Mouse (Mus musculus): ENCODE data around the gene Neo1.

Gene Neo1

DNA sequence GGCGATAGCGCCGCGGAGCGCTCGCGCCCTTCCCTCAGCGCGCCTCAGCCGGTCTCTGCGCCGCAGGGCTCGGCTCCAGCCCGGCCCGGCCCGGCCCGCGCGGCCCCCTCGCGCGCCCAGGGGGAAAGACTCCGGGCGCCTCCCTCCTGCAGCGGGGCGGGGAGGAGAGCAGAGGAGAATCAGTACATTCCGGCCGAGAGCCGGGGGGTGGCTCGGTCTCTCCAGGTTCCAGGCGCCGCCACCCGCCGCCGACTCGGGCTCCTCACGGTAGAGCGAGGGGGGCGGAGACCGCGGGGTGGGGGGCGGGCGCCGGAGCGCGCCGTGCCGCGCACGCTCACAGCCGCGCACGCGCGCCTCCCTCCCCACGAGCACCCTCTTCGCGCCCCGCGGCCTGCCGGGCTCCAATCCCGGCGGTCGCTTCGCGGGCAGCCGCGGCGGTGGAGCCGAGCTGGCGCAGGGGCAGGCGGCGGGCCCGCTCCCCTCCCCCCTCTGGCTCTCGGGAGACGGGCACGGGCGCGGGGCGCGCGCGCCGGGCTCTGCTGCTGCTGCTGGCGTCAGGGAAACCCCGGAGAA, at the start of gene Neo1:
TSS of gene Neo1 (minus strand) at position 283 of the 573 bp plus-strand sequence.
- DNase-seq = peak; percentile 97

DNA sequence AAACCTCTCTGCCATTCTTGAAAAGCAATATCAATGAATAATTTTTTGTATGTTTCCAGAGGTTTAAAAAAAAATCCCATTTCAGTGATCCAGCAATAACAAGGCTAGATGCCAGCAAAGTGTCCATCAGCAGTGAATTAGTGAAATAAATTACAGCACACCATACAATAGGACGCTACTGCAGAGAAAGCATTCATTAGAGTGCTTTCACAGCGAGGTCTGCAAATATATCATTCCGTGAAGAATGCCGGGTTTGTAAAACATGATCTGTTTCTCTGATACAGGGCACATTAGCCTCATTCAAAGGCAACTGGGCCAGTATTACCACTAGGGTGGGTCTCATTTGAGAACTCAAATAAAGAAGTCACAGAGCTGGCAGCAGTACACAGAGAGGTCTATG, 39.4 kb upstream of the Neo1 start:
- DNase-seq = no peak

DNA sequence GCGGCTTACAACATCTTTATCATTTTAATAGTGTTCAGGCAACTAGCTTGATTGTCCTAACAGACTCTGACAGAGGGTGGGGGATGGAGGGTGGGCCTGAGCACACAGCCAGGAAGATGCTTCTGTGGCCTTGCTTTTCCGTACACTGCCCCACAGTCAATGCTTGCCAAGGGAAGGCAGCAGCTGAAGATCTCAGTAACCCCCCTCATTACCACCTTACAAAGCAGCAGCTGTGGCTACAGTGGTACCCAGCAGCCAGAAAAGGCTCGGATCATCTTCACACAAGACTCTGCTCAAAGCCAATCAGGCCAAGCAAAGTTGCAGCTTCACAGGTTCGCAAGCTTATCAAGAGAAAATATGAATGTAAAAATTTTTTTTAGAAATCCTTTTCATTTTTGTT, 37.6 kb upstream of the Neo1 start:
- DNase-seq = no peak

DNA sequence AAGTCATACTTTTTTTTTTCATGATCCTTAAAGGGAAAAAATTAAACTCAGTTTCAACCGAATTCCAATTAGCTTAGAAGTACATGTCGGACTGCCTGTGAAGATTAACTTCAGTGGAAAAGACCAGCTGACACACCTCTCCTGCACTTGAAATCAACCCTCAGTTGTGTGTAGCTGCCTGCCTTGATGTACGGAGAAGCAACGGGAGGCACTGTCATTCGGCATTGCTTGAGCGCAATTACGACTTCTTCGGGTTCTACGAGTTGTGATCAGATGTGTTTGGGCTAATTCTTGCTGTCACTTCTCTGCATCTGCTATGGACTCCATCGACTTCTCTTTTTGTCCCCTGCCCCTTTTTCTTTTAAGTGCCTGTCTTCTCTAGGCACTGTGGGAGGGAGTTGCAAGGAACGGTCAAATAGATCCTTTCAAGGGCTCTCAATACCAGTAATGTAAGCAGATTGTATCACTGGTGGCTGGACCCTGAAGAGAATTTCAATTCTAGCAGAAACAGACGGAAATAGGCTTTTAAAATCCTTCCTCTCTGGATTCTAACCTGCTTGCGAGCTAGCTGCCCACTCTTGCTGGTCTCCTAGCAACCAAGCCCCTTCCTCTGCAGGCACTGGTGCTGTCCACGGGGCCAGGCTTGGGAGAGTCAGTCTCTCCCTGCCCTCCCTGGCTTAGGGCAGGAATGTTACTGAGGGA, 36.0 kb upstream of the Neo1 start:
- no peak for DNase-seq

DNA sequence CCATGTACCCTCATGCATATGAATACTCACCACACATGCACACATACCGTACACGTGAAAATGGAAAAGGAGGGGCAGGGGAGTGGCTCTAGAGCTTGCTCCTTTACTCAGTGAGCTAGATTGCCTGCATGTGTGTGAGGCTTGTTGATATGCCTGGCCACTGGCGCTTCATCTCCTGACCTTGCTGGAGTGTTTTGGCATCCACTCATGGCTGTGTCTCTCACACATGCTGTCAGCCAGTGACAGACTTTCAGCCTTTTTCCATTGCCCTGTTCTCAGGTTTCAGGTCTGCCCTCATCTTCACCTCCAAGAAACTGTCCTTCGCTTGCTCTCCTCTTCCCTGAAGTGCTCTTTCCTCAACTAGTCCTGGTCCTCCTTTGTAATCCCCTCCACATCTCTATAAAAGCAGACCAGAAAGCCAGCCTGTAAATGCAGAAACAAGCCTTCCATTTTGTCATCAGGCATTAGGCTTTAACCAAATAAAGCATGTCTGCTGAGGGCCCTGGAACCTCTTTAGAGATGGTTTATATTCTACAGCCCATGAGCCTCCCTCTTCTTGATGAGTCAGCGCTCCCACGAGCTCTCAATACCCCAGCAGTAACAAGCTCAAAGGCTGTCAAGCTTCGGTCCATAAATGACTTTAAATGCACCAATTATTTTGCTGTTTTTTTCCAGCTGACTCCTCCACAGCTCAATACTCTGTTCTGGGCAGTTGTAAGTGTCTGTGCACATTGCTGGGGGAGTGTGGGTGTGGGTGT, 35.2 kb upstream of the Neo1 start:
- DNase-seq = no peak

DNA sequence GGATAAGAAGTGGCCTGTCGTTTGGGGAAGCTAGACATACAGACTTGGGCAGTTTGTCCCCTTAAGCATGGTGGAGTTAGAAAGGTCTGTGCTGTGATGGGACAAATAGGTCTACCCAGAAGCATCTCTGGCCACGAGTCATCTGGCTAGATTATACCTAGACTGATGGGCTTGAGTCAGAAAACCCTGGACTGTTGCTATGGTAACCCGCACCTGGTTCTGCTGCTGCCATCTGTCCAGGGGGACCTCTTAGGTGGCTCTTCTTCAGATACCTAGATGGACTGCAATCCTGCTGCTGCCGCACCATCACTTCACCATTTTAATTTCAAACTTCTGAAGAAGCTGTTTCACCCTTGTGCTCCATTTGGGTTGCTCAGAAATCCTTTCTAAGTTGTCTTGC, 34.0 kb upstream of the Neo1 start:
- DNase-seq = no peak

DNA sequence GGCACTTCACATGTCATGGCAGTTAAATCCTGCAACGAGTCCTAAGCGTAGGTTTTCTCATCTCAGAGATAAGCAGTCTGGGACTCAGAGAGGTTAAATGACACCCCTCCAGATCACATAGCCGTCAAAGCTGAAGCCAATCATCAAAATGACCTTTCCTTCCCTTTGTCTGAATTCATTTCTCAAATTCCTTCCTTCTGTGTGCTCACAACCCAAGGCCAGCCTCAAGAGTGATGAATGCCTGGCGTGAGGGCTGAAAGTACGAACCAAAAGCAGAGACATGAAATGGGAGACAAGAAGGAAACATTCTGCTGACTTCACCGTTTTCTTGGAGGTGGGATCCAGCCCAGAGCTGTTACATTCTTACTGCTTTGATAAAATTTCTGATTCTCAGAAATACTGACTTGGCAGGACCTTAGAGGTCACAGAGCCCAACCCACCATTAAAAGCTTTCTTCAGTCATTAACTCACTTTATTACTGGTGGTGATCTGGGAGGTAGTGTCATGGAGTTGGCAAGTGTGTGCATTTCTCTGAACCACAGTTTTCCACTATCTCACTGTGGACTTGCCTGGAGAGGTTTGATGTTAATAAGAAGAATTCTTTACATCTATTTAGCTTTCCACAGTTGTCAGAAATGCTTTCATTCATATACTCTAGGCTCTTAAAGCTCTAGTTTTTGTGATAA, 29.5 kb upstream of the Neo1 start:
- DNase-seq = no peak

DNA sequence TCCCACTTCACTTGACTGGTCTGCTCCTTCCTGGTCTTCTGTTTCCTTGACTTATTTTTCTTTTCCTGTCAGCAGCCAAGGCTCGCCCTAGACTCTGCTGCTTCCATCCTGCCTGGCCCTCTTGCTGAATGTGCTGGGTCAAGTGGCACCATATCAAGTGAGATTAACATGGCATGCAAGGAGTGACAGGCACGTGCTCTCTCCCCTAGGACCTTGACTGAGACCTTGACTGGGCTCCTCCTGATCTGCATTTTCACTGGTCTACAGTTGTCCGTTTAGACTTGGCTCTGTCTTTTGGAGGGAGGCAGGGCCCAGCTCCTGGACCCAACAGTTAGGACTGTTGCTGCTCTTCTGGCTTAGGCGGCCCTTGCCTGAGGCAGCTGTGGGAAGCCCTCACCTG, 26.2 kb upstream of the Neo1 start:
- DNase-seq = no peak

DNA sequence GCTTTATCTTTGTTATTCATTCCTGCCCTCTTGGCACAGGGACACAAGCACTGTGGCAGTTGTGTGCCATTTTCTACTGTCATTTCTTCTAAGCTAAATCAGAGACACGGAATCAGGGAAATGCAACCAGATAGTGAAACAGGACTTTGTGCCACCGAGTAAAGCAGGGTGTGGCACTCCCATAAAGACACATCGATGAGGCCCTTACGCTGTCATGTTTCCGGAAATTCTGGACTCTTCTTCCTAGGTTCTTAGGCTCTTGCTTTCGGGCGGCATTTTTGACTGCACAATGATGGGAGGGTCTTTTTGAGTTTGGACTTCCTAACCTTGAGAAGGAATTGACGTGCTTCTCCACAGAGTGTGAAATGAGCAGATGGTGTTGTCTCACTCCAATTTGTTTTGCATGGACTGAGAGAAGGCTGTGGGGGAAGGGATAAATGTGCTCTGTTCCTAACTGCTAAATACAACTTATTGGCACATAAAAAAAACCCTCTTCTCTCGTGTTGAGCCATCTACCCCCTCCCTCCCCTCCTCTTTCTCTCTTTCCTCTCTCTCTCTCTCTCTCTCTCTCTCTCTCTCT, 23.9 kb upstream of the Neo1 start:
- no peak for DNase-seq

DNA sequence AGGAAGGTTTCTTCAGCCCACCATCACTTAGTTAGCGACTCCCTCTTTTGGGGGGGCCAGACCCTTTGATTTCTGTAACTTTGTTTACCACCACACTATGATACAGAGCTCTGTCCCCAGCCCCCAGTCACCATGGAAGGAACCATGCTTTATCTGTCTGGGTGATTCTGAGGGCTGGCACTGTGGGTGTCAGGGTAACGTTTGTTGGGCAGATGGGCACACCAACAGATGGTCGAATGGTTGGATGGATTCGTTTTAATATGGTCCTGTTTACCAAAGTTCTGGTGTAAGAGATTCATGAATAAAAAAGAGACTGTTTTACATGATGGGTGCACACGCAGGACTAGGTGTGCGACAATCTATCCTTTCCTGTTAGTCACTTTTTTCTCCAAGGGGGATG, 22.9 kb upstream of the Neo1 start:
- no peak for DNase-seq

DNA sequence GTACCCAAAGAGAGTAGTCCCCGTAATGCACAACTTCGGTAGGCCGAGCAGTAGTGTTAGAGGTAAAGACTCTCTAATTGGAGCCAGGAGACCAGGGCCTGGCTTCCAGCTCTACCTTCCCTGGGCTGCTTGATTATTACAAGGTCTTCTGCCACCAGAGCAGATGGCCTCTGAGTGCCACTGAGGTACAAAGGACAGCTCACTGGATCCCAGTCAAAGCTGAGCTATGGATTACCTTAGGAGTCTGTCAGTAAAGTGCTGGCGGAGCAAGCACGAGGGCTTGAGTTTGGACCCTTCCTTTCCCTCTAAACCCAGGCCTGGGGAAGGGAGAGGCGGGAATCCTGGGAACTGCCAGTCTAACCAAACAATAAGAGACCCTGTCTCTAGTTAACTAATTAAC, 21.8 kb upstream of the Neo1 start:
- no peak for DNase-seq

DNA sequence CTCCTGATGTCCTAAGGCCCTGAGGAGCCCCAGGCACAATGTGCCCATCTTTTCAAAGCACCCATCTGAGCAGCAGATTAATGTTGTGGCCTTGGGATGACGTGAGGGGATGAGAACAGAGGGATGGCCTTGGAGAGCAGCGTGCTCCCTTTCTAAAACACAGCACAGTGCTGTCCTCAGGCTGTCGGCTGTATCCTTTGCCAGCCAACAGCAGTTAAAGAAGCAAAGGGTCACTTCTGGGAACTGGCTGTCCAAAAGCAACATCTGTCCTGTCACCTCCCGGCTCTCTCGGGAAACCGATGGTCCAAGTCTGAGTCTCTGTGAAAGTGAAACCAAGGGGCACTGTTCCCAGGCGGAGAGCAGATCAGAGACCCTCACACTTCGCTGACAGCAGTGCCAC, 20.0 kb upstream of the Neo1 start:
- DNase-seq = no peak

DNA sequence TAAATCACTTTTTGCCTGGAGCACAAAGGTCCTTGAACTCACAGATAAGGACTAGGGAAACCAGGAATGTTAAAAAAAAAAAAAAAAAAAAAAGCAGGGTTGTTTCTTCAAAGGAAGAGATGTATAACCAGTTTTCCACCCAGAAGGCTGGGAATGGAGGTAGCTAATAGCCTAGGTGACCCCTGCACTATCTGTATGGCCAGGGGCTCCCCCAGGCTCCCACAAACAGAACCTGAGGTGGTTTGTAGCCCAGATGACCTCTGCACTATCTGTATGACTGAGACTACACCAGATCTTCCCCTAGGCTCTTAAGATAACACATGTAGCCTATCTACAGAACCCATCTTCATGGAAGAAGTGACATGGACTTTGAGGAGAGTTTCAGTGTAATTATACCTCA, 5.6 kb upstream of the Neo1 start:
- no peak for DNase-seq

DNA sequence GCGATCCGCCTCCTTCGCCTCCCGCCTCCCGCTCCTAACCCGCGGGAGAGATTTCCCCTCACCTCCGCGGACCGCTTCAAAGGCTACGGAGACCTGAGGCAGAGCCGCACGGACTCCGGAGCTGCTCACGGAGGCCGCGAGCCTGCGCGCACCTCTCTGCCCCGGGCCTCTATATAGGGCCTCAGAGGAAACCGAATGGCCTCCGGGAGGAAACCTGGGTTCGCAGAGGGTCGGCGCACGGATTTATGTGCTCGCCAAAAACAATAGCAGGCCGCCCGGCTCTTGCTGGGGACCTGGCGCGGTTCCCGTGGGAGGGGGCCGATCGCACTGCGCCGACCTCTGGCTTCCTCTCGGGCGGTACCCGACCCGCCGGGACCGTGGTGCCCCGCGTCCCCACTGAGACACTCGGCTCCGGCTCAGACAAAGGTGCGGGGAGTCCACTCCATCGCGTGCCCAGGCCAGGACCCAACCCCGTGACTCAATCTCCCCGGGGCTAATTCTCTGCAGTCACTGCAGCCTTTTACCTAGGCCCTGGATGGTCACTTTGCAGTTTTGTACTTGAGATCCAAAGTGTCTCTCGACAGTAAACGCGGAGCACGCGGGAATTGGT, 596 bp upstream of the Neo1 start:
- peak; percentile 62 for DNase-seq

DNA sequence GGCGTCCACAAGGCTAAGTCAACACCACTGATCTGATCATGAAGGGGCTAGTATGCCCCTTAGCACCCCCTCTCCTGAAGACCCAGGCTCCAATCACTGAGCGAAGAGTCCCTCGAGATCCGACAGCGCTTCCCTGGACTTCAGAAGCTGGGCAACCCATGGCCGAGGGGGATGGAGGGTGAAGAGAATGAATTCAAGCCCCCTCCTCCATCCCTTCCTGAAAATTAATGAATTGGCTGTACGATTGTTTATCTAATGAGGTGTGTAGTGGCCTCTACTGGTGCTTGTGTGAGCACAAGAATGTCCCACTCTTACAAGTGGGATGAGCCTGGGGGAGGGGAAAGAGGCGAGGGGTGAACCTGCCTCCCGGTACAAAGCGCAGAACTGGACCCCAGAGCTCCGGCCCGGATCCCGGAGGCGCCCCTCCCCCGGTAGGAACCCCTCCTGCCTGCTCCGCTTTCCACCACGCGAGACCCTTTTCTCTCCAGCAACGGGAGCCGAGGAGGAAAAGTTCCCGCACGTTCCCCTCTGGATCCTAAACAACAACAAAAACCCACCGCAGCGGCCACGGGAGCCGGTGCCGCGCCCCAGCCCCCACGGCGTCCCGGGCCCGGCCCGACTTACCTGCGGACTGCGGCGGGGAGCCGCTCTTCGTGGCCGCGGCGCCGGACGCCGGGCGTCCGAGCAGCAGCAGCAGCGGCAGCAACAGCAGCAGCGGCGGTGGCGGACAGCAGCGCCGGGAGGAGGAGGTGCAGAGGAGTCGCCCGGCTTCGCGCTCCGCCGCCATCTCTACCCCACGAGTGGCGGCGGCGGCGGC, 691 bp downstream of the Neo1 start:
- peak; percentile 45 for DNase-seq

DNA sequence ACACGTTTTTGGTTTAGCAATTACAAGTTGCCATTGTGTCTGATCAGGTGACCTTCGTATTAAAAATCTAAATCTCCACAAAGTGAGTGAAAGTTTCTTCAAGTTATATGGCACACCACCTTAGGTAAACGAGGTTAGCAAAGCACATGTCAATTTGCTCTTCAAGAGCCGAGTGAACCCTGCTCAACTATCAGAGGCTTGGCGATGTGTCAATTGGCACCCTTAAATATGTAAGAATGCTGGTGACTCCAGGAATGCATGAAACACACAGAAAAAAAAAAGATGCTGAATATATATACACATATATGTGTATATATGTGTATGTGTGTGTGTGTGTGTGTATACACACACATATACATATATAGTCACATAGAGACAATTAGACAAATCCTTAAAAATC, 1.4 kb downstream of the Neo1 start:
- no peak for DNase-seq

DNA sequence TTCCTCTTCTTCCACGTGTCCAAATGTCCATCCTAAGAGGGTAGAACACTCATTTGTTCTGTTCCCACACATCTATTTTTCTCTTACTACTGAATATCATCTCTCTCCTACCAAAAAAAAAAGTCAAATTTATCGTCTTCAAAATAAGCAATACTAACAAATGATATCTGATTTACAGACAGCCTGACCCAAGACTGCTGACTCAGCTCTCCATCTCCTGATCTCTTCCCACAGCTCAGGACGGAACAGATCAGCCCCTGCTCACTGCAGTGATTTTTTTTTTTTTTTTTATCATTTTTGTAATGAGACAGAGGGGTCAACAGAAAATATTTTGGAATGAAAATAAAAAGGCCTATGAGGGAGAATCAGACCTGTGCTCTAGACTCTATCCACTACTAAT, 2.7 kb downstream of the Neo1 start:
- DNase-seq = no peak

DNA sequence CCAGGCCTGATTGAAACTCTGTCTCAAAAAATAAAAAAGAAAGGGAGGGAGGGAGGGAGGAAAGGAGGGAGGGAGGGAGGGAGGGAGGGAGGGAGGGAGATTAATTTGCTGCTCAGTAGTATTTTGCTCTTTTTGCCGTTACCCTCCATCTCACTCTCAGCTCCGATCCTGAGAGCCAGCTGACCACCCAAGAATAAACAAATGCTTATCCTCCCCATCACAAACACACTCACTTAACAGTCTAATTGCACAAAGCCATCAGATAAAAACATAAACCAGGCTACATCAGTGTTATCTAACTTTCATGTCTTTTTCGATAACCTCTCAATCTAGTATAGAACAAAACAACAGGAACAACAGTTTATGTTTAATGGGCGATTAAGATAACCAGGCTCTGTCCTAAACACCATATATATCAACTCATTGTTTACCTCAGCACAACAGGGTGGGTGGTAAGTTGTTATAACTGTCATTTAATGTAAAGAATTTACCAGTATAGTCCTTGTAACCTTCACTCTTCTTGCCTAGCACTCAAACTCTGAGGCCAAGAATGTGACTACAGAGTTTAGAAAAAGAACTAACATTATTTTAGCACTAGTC, 11.9 kb downstream of the Neo1 start:
- no peak for DNase-seq

DNA sequence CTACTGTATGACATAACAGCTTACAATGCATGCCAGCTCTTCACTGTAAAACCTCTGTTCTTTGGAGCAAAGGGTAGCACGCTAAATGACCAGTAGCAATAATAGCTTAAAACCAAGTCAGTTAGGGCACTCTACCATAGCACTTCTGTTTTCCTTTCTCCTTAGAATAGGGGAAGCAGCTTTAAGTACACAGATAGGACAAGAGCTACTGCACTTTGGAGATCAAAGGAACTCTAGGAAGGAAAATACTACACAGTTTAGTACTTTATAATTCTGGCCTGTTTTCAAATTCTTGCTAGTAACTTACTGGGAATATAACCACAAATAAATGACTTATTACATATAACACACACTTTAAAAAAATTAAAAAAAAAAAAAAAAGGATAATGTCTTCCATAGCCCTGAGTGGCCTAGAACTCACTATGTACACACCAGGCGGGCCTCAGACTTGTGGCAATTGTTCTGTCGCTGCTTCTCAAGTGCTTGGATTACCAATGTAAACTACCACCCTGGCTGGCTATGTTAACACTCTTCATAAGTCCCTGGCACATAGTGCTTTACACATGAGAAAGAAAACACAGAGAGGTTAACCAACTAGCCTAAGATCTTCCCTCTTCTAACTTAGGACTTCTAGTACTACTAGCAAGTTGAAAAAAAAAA, 20.1 kb downstream of the Neo1 start:
- DNase-seq = no peak

DNA sequence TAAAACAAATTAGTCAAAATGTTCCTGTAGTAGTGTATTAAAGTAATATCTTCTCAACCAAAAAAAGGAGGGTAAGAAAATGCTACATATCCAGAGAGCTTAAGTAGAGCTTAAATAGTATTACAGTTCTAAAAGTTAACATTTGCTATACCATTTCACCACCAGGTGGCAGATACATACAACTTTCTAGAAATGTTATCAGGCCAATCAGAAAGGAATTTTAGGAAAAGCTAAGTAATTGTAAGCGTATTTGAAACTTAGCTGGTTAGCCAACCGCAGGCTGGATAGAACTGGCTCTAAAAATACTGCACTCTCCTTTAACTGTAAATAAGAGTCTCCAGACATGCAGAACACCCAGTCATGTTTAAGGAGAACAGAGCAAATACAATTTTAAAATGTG, 22.9 kb downstream of the Neo1 start:
- DNase-seq = no peak

Data from right cerebral cortex, postnatal 14 days (tissue).